Mouse (Mus musculus): ENCODE measurements around the gene Apol9a.
"Not testable (repeated sequence)": the region's sequence is repeated elsewhere in the genome, so short reads cannot be mapped to it uniquely, and the experiment has no call there.

GRCm38 (mm10) chr15:77393832-77394231 lies 17.1 kb downstream of the Apol9a start:
- TF ChIP-seq CTCF (IDR thresholded peaks at IDR 0.05; ENCODE audit: insufficient read depth, low read length); POLR2A (IDR thresholded peaks at IDR 0.05; ENCODE audit: borderline replicate concordance, extremely low read depth, low read depth, low read length): not testable (repeated sequence)

Measured in lung, adult 2 months (tissue).